Mouse (Mus musculus): ENCODE results near the gene Pfkfb4. TPM values are rescaled to one million over a fixed set of nuclear protein-coding genes. Genes with fewer than 3 reads are reported as not detected.

Gene Pfkfb4
- polyA plus RNA-seq, 1 experiment from 2014 or later = 3.9 TPM

DNA sequence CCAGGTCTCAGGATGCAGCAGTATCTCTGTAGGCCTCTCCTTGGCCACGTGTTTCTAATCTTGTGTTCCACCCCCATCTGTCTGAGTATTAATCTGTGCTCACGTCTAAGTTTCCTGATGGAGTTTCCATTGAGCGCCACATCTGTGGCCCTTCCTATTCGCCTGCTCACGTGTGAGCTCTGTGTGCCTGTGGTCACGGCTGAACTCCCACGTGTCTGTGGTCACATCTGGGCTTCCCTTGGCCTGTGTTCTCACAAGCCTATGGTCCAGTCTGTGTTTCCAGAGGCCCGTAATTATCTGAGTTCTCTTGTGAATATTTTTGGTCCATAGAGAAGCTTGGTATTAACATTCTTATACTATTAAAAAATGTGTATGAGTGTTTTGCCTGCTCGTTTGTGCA is 15.1 kb upstream of the Pfkfb4 start:
- no peaks in the 10 kb centered on the region for H3K4me1 ChIP-seq (replicated peaks)
- no peak overlapping the region for H3K27ac ChIP-seq (replicated peaks)
- H3K9ac ChIP-seq = no peak overlapping the region
- peaks cover 3% of the 10 kb centered on the region; the same call in 1 of the 2 replicates for H3K27me3 ChIP-seq
- no peak overlapping the region for H3K4me3 ChIP-seq (replicated peaks)
- WGBS (ENCODE audit: insufficient replicate concordance) = 54% methylated on average over 9 of the region's 9 CpGs
- no peaks in the 10 kb centered on the region for H3K9me3 ChIP-seq (replicated peaks)
- H3K4me2 ChIP-seq = no peak overlapping the region
- ATAC-seq (ENCODE audit: insufficient read depth) = no peak
- no peaks in the 10 kb centered on the region for H3K36me3 ChIP-seq (replicated peaks)

DNA sequence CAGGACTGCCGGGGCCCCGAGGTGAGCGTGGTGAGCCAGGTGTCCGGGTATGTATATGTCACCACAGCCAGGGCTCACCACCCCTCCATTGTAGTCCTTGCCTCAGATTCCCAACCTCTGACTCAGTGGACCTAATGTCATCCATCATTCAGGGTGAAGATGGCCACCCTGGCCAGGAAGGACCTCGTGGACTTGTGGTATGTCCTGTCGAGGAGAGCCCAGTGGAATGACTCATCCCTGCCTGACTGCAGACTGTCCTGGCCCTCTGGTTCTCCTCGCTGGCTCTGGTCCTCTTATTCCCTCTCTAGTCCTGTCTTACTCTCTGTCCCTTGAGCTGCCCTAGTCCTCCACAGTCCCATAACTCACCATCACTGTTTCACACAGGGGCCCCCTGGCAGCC is 13.6 kb upstream of the Pfkfb4 start:
- H3K4me2 ChIP-seq = no peak overlapping the region
- H3K27ac ChIP-seq (replicated peaks) = no peak overlapping the region
- H3K9ac ChIP-seq = no peak overlapping the region
- no peak for ATAC-seq (ENCODE audit: insufficient read depth)
- H3K4me3 ChIP-seq (replicated peaks) = no peak overlapping the region
- peaks cover 5% of the 10 kb centered on the region for H3K4me1 ChIP-seq (replicated peaks)
- 59% methylated on average over 7 of the region's 7 CpGs for WGBS (ENCODE audit: insufficient replicate concordance)
- H3K36me3 ChIP-seq (replicated peaks) = no peaks in the 10 kb centered on the region
- H3K27me3 ChIP-seq = peaks cover 4% of the 10 kb centered on the region; the same call in 1 of the 2 replicates
- H3K9me3 ChIP-seq (replicated peaks) = no peaks in the 10 kb centered on the region

DNA sequence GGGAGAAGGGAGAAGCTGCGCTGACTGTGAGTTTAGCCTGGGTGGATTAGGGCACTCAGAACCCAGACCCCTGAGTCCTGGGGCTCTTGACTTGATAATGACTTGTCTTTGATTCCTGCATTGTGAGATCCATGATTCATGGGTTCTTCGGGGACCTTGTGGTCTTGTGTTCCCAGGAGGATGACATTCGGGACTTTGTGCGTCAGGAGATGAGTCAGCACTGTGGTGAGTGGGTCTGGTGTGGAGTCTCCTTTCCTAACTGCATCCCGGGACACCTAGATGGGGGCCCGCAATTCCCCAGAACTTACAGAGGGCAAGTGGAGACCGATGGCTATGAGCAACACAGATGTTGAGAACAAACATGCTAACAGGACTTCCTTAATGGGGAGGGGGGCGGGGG is 9.1 kb upstream of the Pfkfb4 start:
- H3K4me2 ChIP-seq = peak overlapping the region; percentile 50; the same call in 1 of the 2 replicates
- 59% methylated on average over 8 of the region's 8 CpGs for WGBS (ENCODE audit: insufficient replicate concordance)
- H3K4me1 ChIP-seq (replicated peaks) = peaks cover 15% of the 10 kb centered on the region
- H3K4me3 ChIP-seq (replicated peaks) = no peak overlapping the region
- peaks cover 4% of the 10 kb centered on the region for H3K27me3 ChIP-seq
- no peak for ATAC-seq (ENCODE audit: insufficient read depth)
- H3K9me3 ChIP-seq (replicated peaks) = no peaks in the 10 kb centered on the region
- no peak overlapping the region for H3K27ac ChIP-seq (replicated peaks)
- H3K9ac ChIP-seq = no peak overlapping the region
- no peaks in the 10 kb centered on the region for H3K36me3 ChIP-seq (replicated peaks)

DNA sequence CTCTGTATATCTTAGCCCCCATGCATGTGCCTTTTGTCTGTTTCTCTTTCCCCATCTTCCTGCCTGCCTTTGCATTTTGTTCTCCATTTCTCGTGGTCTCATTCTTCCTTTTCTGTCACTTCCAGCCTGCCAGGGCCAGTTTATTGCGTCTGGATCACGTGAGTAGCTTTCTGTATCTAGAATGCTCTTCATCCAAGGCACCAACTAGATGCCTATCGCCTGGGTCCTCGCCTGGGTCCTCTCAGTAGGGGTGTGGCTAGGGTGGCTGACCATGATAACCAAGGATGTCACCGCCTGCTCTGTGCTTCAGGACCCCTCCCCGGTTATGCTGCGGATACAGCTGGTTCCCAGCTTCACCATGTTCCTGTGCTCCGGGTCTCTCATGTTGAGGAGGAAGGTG is 8.4 kb upstream of the Pfkfb4 start:
- peaks cover 22% of the 10 kb centered on the region for H3K4me1 ChIP-seq (replicated peaks)
- no peak overlapping the region for H3K9ac ChIP-seq
- H3K27ac ChIP-seq (replicated peaks) = no peak overlapping the region
- H3K9me3 ChIP-seq (replicated peaks) = no peaks in the 10 kb centered on the region
- ATAC-seq (ENCODE audit: insufficient read depth) = peak; percentile 69
- H3K4me2 ChIP-seq = peak overlapping the region; percentile 50
- peak overlapping the region; percentile 8; the same call in 1 of the 2 replicates for H3K4me3 ChIP-seq (replicated peaks)
- H3K27me3 ChIP-seq = peaks cover 4% of the 10 kb centered on the region
- WGBS (ENCODE audit: insufficient replicate concordance) = 19% methylated on average over 9 of the region's 9 CpGs
- no peaks in the 10 kb centered on the region for H3K36me3 ChIP-seq (replicated peaks)

DNA sequence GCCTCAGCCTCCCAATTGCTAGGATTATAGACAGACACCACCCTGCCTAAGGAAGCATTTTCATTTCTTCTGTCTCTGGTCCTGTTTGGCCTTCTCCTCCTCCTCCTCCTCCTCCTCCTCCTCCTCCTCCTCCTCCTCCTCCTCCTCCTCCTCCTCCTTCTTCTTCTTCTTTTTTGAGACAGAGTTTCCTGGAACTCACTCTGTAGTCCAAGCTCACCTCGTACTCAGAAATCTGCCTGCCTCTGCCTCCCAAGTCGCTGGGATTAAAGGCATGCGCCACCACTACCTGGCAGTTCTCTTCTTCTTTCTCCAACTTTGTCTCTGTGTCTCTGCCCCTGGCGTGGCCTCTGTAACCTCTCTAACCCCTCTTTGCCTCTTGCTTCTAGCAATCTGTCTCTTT is 5.9 kb upstream of the Pfkfb4 start, which contains the start of gene Ucn2:
TSS of gene Ucn2 (plus strand) at position 301 of the 400 bp plus-strand sequence.
- no peak within 1 kb of the TSS for H3K4me2 ChIP-seq
- peaks cover 43% of the 10 kb centered on the region for H3K4me1 ChIP-seq (replicated peaks)
- no peaks in the 10 kb centered on the region for H3K36me3 ChIP-seq (replicated peaks)
- peaks cover 4% of the 10 kb centered on the region for H3K27me3 ChIP-seq
- no peak within 1 kb of the TSS for H3K4me3 ChIP-seq (replicated peaks)
- no peak within 1 kb of the TSS for H3K27ac ChIP-seq (replicated peaks)
- ATAC-seq (ENCODE audit: insufficient read depth) = no peak
- no peak within 1 kb of the TSS for H3K9ac ChIP-seq
- 66% methylated on average over 3 of the region's 4 CpGs for WGBS (ENCODE audit: insufficient replicate concordance)
- H3K9me3 ChIP-seq (replicated peaks) = no peaks in the 10 kb centered on the region

DNA sequence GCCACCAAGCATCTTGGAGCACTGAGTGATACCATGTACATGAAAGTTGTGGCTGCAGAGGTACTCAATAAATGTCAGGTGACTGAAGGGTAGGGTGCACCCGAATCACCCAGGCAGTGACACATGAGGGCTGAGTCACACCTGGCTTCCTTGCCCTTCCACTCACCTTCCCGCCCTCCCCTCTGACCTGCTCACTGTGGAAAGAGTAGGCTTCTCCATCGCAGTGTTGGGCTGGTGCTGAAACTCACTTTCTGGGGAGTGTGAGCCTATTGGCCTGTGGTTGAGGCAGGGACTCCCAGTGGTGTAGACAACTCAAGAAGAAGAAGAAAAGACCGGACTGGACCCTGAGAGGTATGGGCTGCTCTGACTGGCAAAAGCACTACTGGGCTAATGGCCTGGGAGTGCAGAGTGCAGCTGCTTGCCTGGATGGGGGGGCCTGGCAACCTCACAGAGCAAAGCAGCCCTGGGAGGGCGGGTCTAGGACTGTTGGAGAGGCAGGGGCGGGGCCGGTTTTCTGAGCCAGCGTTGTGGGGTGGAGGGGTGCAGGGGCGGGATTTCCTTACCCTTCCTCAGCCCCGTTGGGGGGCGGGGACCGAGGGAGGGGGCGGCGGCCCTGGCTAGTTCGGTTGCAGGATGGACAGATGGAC is 3.8 kb upstream of the Pfkfb4 start:
- no peak for ATAC-seq (ENCODE audit: insufficient read depth)
- Histone ChIP-seq H3K27me3 (no peaks in the 10 kb centered on the region; the same call in 1 of the 2 replicates), H3K4me3 (replicated peaks) (no peak overlapping the region), H3K4me2 (peak overlapping the region; percentile 8; the same call in 1 of the 2 replicates), H3K9ac (no peak overlapping the region), H3K4me1 (replicated peaks) (peaks cover 59% of the 10 kb centered on the region), H3K36me3 (replicated peaks) (no peaks in the 10 kb centered on the region), H3K9me3 (replicated peaks) (no peaks in the 10 kb centered on the region), H3K27ac (replicated peaks) (no peak overlapping the region)
- WGBS (ENCODE audit: insufficient replicate concordance) = 24% methylated on average over 15 of the region's 15 CpGs

DNA sequence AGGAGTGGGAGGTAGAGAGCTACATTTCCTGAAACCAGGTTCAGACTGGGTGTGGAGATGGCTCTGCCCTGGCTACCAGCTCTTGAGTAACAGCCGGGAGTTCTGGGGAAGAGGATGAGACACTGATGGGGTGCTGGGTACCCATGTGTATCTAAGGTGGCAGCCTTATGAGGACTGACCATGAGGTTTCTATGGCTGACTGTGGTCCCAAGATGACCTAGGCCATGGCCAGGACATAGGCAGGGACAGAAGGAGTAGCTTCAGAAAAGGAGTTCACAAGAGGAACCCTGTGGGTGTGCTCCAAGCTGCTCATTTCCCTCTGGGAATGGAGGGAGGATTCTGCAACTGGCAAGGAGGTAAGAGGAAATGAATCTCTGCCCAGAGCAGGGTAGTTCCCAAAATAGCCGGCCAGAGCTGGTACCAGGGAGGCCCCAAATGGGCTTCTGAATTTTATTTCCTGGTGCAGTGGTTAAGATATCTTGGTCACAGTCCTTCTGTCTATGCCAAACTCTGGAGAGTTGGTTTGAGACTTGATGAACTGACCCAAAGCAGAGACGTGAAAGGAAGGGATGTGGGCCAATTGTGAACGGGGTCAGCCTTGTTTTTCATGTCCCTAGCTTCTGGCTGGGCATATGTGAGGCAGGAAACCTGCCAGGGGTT is 1.6 kb upstream of the Pfkfb4 start:
- no peaks in the 10 kb centered on the region for H3K9me3 ChIP-seq (replicated peaks)
- no peaks in the 10 kb centered on the region for H3K36me3 ChIP-seq (replicated peaks)
- no peak overlapping the region for H3K4me3 ChIP-seq (replicated peaks)
- peak overlapping the region; percentile 83; the same call in 1 of the 2 replicates for H3K27ac ChIP-seq (replicated peaks)
- H3K4me1 ChIP-seq (replicated peaks) = peaks cover 60% of the 10 kb centered on the region
- H3K4me2 ChIP-seq = no peak overlapping the region
- 62% methylated on average over 4 of the region's 4 CpGs for WGBS (ENCODE audit: insufficient replicate concordance)
- no peak for ATAC-seq (ENCODE audit: insufficient read depth)
- no peaks in the 10 kb centered on the region for H3K27me3 ChIP-seq
- no peak overlapping the region for H3K9ac ChIP-seq

DNA sequence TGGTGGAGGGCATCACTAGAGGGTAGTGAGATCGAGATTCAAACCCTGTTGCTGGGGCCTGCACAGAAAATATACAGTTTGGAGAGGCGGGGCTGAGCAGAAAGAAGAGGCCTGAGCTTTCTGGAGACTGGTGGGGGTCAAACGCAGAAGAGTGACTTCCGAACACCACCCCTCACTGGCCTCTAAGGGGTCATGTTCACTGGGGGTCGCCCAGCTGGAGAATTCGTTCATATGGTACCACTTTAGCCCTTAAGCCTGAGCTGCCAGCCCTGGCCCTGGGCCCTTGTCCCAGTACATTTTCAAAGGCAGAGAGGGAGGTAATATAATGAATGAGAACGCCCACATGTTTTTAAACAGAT is 1.1 kb upstream of the Pfkfb4 start:
- H3K9ac ChIP-seq = no peak overlapping the region

DNA sequence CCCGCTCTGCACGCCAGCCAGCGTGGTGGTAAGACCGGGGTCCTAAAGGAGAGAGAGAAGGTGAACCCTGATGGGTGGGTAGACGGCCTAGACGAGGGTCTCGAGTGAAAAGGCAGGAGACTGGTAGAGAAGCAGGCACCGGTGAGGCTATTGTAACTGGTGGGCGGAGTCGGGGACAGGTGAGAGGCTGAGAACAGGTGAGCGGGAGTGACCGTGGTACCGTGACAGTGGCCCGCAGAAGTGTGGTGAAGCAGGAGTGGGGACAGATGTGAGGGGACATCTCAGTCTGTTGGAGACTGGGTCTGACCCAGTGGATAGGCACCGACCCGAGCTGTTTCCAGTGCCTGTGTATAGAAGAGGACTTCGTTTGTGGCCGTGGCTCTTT is 499 bp downstream of the Pfkfb4 start:
- peaks cover 79% of the 10 kb centered on the region for H3K4me1 ChIP-seq (replicated peaks)
- WGBS (ENCODE audit: insufficient replicate concordance) = 23% methylated on average over 18 of the region's 18 CpGs
- peak overlapping the region; percentile 60 for H3K4me3 ChIP-seq (replicated peaks)
- H3K27me3 ChIP-seq = no peaks in the 10 kb centered on the region
- ATAC-seq (ENCODE audit: insufficient read depth) = no peak
- no peaks in the 10 kb centered on the region for H3K36me3 ChIP-seq (replicated peaks)
- 0 out of 2 replicates have a peak overlapping the region, but pooled peaks have one; percentile 16 for H3K27ac ChIP-seq (replicated peaks)
- peak overlapping the region; percentile 88 for H3K4me2 ChIP-seq
- H3K9me3 ChIP-seq (replicated peaks) = no peaks in the 10 kb centered on the region
- H3K9ac ChIP-seq = peak overlapping the region; percentile 31; the same call in 1 of the 2 replicates

More for the DNA sequence above, 1.1 kb upstream of the Pfkfb4 start:
- Histone ChIP-seq H3K4me2 (no peak overlapping the region), H3K27me3 (no peaks in the 10 kb centered on the region), H3K4me3 (replicated peaks) (no peak overlapping the region), H3K4me1 (replicated peaks) (peaks cover 65% of the 10 kb centered on the region), H3K36me3 (replicated peaks) (no peaks in the 10 kb centered on the region), H3K27ac (replicated peaks) (peak overlapping the region; percentile 83), H3K9me3 (replicated peaks) (no peaks in the 10 kb centered on the region)
- 67% methylated on average over 7 of the region's 7 CpGs for WGBS (ENCODE audit: insufficient replicate concordance)
- ATAC-seq (ENCODE audit: insufficient read depth) = no peak

DNA sequence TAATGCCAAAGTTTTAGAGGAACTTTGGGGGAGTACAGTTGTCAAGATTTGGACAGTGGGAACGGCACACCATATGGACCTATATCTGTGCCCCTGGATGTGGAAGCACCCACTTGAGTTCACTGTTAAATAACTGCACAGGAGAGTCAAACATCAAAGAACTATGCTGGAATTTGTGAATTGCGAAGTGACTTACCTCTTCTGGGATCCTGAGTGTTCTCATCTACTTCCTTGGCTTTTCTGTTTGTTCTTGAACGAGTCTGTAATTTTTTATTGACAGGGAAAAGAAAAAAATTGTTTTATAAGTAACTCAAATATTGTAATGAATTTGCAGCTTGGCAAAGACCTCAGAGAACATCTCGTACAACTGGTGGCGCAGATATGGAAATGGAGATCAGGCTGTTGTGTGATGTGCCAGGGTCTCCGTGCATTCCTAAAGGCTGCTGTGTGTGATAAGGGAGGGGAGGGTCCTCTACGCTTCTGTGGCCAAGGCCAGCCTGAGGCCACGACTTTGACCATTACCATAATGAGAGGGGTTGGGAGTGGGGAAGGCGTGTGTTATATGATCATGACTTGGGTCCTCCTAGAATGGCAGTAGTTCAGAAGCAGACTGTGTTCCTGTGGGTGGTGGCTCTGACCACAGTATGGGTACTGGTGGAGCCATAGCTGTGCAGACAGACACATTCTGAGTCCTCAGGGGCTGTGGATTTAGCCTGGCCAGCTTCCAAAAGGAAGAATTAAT is 1.2 kb downstream of the Pfkfb4 start:
- H3K9ac ChIP-seq = no peak overlapping the region
- H3K4me3 ChIP-seq (replicated peaks) = peak overlapping the region; percentile 60
- H3K27me3 ChIP-seq = no peaks in the 10 kb centered on the region
- no peaks in the 10 kb centered on the region for H3K36me3 ChIP-seq (replicated peaks)
- no peaks in the 10 kb centered on the region for H3K9me3 ChIP-seq (replicated peaks)
- ATAC-seq (ENCODE audit: insufficient read depth) = no peak
- WGBS (ENCODE audit: insufficient replicate concordance) = 47% methylated on average over 9 of the region's 9 CpGs
- no peak overlapping the region for H3K27ac ChIP-seq (replicated peaks)
- H3K4me1 ChIP-seq (replicated peaks) = peaks cover 76% of the 10 kb centered on the region
- H3K4me2 ChIP-seq = peak overlapping the region; percentile 88

DNA sequence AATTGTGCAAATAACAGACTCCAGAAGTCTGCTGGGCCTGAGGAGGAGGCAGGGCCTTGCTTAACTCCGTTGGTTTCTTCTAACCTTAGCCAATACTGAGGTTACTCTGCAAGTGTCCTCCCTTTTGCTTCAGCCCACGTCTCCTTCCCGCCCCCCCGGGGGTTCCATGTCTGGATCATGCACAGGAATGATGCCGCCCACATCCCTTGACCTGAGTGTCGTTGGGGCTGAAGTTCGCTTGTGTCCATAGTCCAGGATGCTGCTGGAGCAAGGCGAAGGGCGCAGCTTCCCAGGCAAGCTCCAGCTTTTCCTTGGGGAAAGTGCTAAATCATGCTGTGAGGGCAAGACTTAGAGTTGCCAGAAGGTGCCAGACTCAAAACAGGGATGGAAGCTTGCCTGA is 4.8 kb downstream of the Pfkfb4 start:
- Histone ChIP-seq H3K9me3 (replicated peaks) (no peaks in the 10 kb centered on the region), H3K9ac (no peak overlapping the region), H3K27ac (replicated peaks) (peak overlapping the region; percentile 68; the same call in 1 of the 2 replicates)

More for the DNA sequence above, 4.8 kb downstream of the Pfkfb4 start:
- Histone ChIP-seq H3K27me3 (no peaks in the 10 kb centered on the region), H3K4me3 (replicated peaks) (no peak overlapping the region), H3K4me2 (peak overlapping the region; percentile 8), H3K36me3 (replicated peaks) (no peaks in the 10 kb centered on the region), H3K4me1 (replicated peaks) (peaks cover 44% of the 10 kb centered on the region)
- WGBS (ENCODE audit: insufficient replicate concordance) = 54% methylated on average over 9 of the region's 9 CpGs
- ATAC-seq (ENCODE audit: insufficient read depth) = no peak
